Mouse (Mus musculus) heart, embryonic 14.5 days (tissue): ENCODE measurements around the gene Tns4. TPM values are rescaled to one million over a fixed set of nuclear protein-coding genes. Genes with fewer than 3 reads are reported as not detected.
A peak's percentile ranks its signal among the peaks of the same experiment; 100 is the strongest.

Source experiments
- ATAC-seq: fragments of 200-750 bp; cut with Nextera tagmentation; 2 replicates; pipeline ENCODE4 v1.8.0; 2017; ENCODE audit warnings: low read depth, moderate TSS enrichment; ENCODE audit not compliant: insufficient number of reproducible peaks, insufficient read depth, low FRiP score
- H3K27ac ChIP-seq, 2 experiments: fragments of 200-500 bp in 1 of 2; fragments of 300-500 bp in 1 of 2; sonication (generic) in 1 of 2; replicated peaks in 1 of 2; 2 replicates each; pipeline ENCODE4 v1.5.1; 2012 to 2014; ENCODE audit warnings: low read depth in 2 of 2, low read length in 2 of 2, control low read depth in 1 of 2, mild to moderate bottlenecking in 1 of 2, mixed read lengths in 1 of 2; ENCODE audit not compliant: control insufficient read depth in 1 of 2, insufficient read depth in 1 of 2
- H3K27me3 ChIP-seq: fragments of 300-500 bp; sonication (generic); 2 replicates; pipeline ENCODE4 v1.6.1; 2014; ENCODE audit warnings: mild to moderate bottlenecking, low read length, control low read depth; ENCODE audit not compliant: control insufficient read depth, insufficient read depth
- H3K36me3 ChIP-seq: fragments of 300-500 bp; sonication (generic); 2 replicates; pipeline ENCODE4 v1.6.1; 2014; ENCODE audit warnings: mild to moderate bottlenecking, control low read depth, low read length, mixed read lengths; ENCODE audit not compliant: control insufficient read depth, insufficient read depth
- H3K4me1 ChIP-seq, 2 experiments: fragments of 200-500 bp in 1 of 2; fragments of 300-500 bp in 1 of 2; sonication (generic) in 1 of 2; 2 replicates each; pipeline ENCODE4 v1.6.1; 2012 to 2014; ENCODE audit warnings: low read length in 2 of 2, control low read depth in 1 of 2, mixed read lengths in 1 of 2; ENCODE audit not compliant: control insufficient read depth in 2 of 2, insufficient read depth in 2 of 2
- H3K4me2 ChIP-seq: fragments of 300-500 bp; sonication (generic); 2 replicates; pipeline ENCODE4 v1.6.1; 2014; ENCODE audit warnings: mild to moderate bottlenecking, low read length
- H3K4me3 ChIP-seq, 2 experiments: fragments of 200-500 bp in 1 of 2; fragments of 300-500 bp in 1 of 2; sonication (generic) in 1 of 2; 2 replicates each; pipeline ENCODE4 v1.5.1; 2012 to 2014; ENCODE audit warnings: low read length in 2 of 2, mild to moderate bottlenecking in 2 of 2, control low read depth in 1 of 2, low read depth in 1 of 2, moderate library complexity in 1 of 2; ENCODE audit not compliant: control insufficient read depth in 1 of 2, insufficient read depth in 1 of 2
- H3K9ac ChIP-seq: fragments of 300-500 bp; sonication (generic); 2 replicates; pipeline ENCODE4 v1.6.1; 2014; ENCODE audit warnings: mild to moderate bottlenecking, low read length
- H3K9me3 ChIP-seq: fragments of 300-500 bp; sonication (generic); 2 replicates; pipeline ENCODE4 v1.6.1; 2016; ENCODE audit warnings: low read length, control low read depth; ENCODE audit not compliant: control insufficient read depth
- whole genome bisulfite sequencing: fragments of 180-500 bp; shearing (Covaris S2); extraction: QIAGEN DNeasy Blood & Tissue Kit; methylation state at CpG from one replicate; pipeline ENCODE4 v1.1.7; 2014; 5-methylcytosine and 5-hydroxymethylcytosine counted together
- polyA plus RNA-seq: library from polyadenylated mRNA; unstranded; fragments of >200 nt; fragmentation: Nextera tagmentation; extraction: Ambion mirVana; gene quantifications from 2 replicates; pipeline ENCODE4 v1.2.1, GENCODE M21; 2014

Tns4 gene
- polyA plus RNA-seq, 1 experiment from 2014 or later = 0.19 TPM

GRCm38 (mm10) chr11:99132091-99132730 is 43.1 kb upstream of the Tns4 start:
- Histone ChIP-seq H3K9me3 (no peaks in the 10 kb centered on the region), H3K4me3 (peak overlapping the region; percentile 20 to 26), H3K4me1 (peaks cover 32 to 35% of the 10 kb centered on the region in 2 experiments), H3K27me3 (no peaks in the 10 kb centered on the region), H3K27ac (peak overlapping the region; percentile 53 to 62; a peak in 3 of 4 replicates), H3K9ac (peak overlapping the region; percentile 63), H3K36me3 (no peaks in the 10 kb centered on the region), H3K4me2 (peak overlapping the region; percentile 62)
- 1% methylated on average over 11 of the region's 11 CpGs for WGBS
- ATAC-seq = peak; percentile 66

GRCm38 (mm10) chr11:99131463-99131840 is 42.3 kb upstream of the Tns4 start:
- no peak for ATAC-seq
- H3K4me1 ChIP-seq = peaks cover 38 to 40% of the 10 kb centered on the region in 2 experiments

GRCm38 (mm10) chr11:99130736-99131462 is 41.8 kb upstream of the Tns4 start:
- no peak for ATAC-seq
- H3K4me3 ChIP-seq = no peak overlapping the region
- H3K36me3 ChIP-seq = no peaks in the 10 kb centered on the region
- peak overlapping the region; percentile 62; the same call in 1 of the 2 replicates for H3K4me2 ChIP-seq
- peaks cover 40% of the 10 kb centered on the region in 2 experiments for H3K4me1 ChIP-seq
- H3K9me3 ChIP-seq = no peaks in the 10 kb centered on the region
- no peak overlapping the region for H3K9ac ChIP-seq
- no peaks in the 10 kb centered on the region for H3K27me3 ChIP-seq
- WGBS = 42% methylated on average over 5 of the region's 5 CpGs
- no peak overlapping the region for H3K27ac ChIP-seq

More at GRCm38 (mm10) chr11:99131463-99131840, 42.3 kb upstream of the Tns4 start:
- 16% methylated on average over 12 of the region's 12 CpGs for WGBS
- Histone ChIP-seq H3K4me3 (peak overlapping the region; percentile 20 to 26), H3K27ac (peak overlapping the region in 1 of 2 experiments; percentile 53; a peak in 2 of 4 replicates), H3K4me2 (peak overlapping the region; percentile 62), H3K36me3 (no peaks in the 10 kb centered on the region), H3K27me3 (no peaks in the 10 kb centered on the region), H3K9me3 (no peaks in the 10 kb centered on the region), H3K9ac (peak overlapping the region; percentile 63)

GRCm38 (mm10) chr11:99129287-99129686 is 40.2 kb upstream of the Tns4 start:
- no peaks in the 10 kb centered on the region for H3K36me3 ChIP-seq
- no peak overlapping the region for H3K27ac ChIP-seq
- H3K4me2 ChIP-seq = no peak overlapping the region
- peaks cover 43 to 49% of the 10 kb centered on the region in 2 experiments for H3K4me1 ChIP-seq
- ATAC-seq = no peak
- H3K9me3 ChIP-seq = no peaks in the 10 kb centered on the region
- WGBS = 36% methylated on average over 2 of the region's 2 CpGs
- H3K27me3 ChIP-seq = no peaks in the 10 kb centered on the region
- no peak overlapping the region for H3K4me3 ChIP-seq
- no peak overlapping the region for H3K9ac ChIP-seq

GRCm38 (mm10) chr11:99127785-99128682 is 38.9 kb upstream of the Tns4 start:
- Histone ChIP-seq H3K36me3 (no peaks in the 10 kb centered on the region), H3K9ac (no peak overlapping the region), H3K27me3 (no peaks in the 10 kb centered on the region), H3K4me3 (no peak overlapping the region), H3K4me2 (no peak overlapping the region), H3K4me1 (peaks cover 43 to 48% of the 10 kb centered on the region in 2 experiments), H3K27ac (peak overlapping the region; percentile 69 to 88), H3K9me3 (0 out of 2 replicates have a peak, but pooled peaks cover 4% of the 10 kb centered on the region)
- ATAC-seq = no peak
- 72% methylated on average over 18 of the region's 18 CpGs for WGBS

- 7% methylated on average over 5 of the region's 5 CpGs for WGBS
- Histone ChIP-seq H3K4me1 (peaks cover 34 to 36% of the 10 kb centered on the region in 2 experiments), H3K27me3 (no peaks in the 10 kb centered on the region), H3K27ac (peak overlapping the region; percentile 69 to 88), H3K9ac (peak overlapping the region; percentile 44; the same call in 1 of the 2 replicates), H3K36me3 (no peaks in the 10 kb centered on the region), H3K9me3 (0 out of 2 replicates have a peak, but pooled peaks cover 4% of the 10 kb centered on the region), H3K4me3 (no peak overlapping the region), H3K4me2 (peak overlapping the region; percentile 23; the same call in 1 of the 2 replicates)
- ATAC-seq = peak; percentile 82
Measured at GRCm38 (mm10) chr11:99126482-99127253, 37.6 kb upstream of the Tns4 start.
